Mouse (Mus musculus) midbrain, embryonic 14.5 days (tissue): ENCODE results near the gene Ssh1. TPM values are rescaled to one million over a fixed set of nuclear protein-coding genes. Genes with fewer than 3 reads are reported as not detected.

Experiments used
- ATAC-seq: fragments of 200-750 bp; cut with Nextera tagmentation; 2 replicates; pipeline ENCODE4 v1.8.0; 2017; ENCODE audit warnings: moderate number of reproducible peaks, moderate library complexity; ENCODE audit not compliant: low FRiP score, low TSS enrichment
- DNase-seq: peaks from one replicate; pipeline ENCODE4 v3.0.0-alpha.2; 2015
- H3K27ac ChIP-seq: fragments of 300-500 bp; sonication (generic); replicated peaks from 2 replicates; pipeline ENCODE4 v1.5.1; 2014; ENCODE audit warnings: mild to moderate bottlenecking, low read depth, low read length, moderate library complexity
- H3K27me3 ChIP-seq: fragments of 300-500 bp; sonication (generic); 2 replicates; pipeline ENCODE4 v1.6.1; 2014; ENCODE audit warnings: low read length, control low read depth, mixed read lengths; ENCODE audit not compliant: control insufficient read depth, insufficient read depth
- H3K36me3 ChIP-seq: fragments of 300-500 bp; sonication (generic); 2 replicates; pipeline ENCODE4 v1.6.1; 2014; ENCODE audit warnings: low read length, control low read depth; ENCODE audit not compliant: control insufficient read depth, insufficient read depth
- H3K4me1 ChIP-seq: fragments of 300-500 bp; sonication (generic); 2 replicates; pipeline ENCODE4 v1.6.1; 2014; ENCODE audit warnings: mild to moderate bottlenecking, antibody characterized with exemption, low read length, control low read depth; ENCODE audit not compliant: control insufficient read depth, insufficient read depth
- H3K4me2 ChIP-seq: fragments of 300-500 bp; sonication (generic); 2 replicates; pipeline ENCODE4 v1.6.1; 2014; ENCODE audit warnings: mild to moderate bottlenecking, low read length, moderate library complexity
- H3K4me3 ChIP-seq: fragments of 300-500 bp; sonication (generic); replicated peaks from 2 replicates; pipeline ENCODE4 v1.5.1; 2014; ENCODE audit warnings: low read depth, low read length
- H3K9ac ChIP-seq: fragments of 300-500 bp; sonication (generic); replicated peaks from 2 replicates; pipeline ENCODE4 v1.6.1; 2014; ENCODE audit warnings: mild to moderate bottlenecking, low read length, moderate library complexity
- H3K9me3 ChIP-seq: fragments of 300-500 bp; sonication (generic); 2 replicates; pipeline ENCODE4 v1.6.1; 2016; ENCODE audit warnings: low read length, control low read depth, mixed read lengths; ENCODE audit not compliant: control insufficient read depth
- WGBS: fragments of 180-500 bp; shearing (Covaris S2); extraction: QIAGEN DNeasy Blood & Tissue Kit; methylation state at CpG from one replicate; pipeline ENCODE4 v1.1.7; 2014; 5-methylcytosine and 5-hydroxymethylcytosine counted together
- polyA plus RNA-seq: library from polyadenylated mRNA; unstranded; fragments of >200 nt; fragmentation: Nextera tagmentation; extraction: Ambion mirVana; gene quantifications from 2 replicates; pipeline ENCODE4 v1.2.1, GENCODE M21; 2014

The Ssh1 gene
- polyA plus RNA-seq: 15.5 and 22.4 TPM in 2 replicates

DNA sequence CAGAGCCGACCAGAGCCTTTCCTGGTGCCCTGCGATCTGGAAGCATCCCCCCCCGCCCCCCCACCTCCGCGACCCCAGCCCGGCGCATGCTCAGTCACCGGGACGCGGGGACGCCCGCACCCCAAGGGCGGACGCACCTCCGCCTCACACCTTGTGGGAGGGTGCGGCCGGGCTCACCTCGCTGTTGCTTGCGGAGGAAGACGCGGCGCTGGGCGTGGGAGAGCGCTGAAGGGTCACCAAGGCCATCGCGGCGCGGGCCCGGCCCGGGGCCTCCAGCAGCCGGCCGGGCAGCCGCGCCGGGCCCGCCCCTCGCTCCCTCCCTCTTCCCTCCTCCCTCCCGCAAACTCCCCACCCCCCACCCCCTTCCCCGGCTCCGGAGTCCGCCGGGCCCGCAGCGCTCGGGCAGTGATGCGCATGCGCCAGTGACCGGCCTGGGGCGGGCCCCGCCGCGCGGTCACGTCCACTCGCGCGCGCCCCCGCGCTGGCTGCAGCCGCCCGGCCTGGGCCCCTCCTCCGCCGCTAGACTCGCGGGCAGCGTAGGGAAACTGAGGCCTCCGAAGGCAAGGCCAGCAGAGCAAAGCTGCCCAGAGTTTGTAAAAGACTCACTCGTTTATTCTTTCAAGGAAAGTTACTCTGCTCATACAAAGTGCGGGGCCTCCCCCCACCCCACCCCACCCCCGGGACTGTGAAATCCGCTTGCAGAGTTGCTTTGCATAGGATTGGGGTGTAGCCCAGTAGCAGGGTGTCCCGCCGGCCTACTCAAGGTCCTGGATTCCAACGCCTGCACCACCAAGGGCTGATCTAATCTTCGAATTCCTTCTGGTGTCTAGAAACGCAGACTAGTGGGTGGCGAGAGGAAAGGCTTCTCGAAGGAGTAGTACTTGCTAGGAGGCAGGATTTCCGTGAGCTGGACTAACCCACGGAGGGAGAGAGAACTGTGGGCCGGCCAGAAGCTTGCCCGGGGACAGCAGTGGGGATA, at the start of gene Ssh1:
Gene Ssh1 (minus strand): TSS at position 408 of the 979 bp plus-strand sequence.
- ATAC-seq (peak; percentile 88), DNase-seq (peak; percentile 96)
- H3K9me3 ChIP-seq: no peaks in the 10 kb centered on the region
- H3K9ac ChIP-seq: peak within 1 kb of the TSS; percentile 91
- H3K4me3 ChIP-seq: peak within 1 kb of the TSS; percentile 77
- H3K27me3 ChIP-seq: no peaks in the 10 kb centered on the region
- peaks cover 22% of the 10 kb centered on the region for H3K4me1 ChIP-seq
- peaks cover 3% of the 10 kb centered on the region; the same call in 1 of the 2 replicates for H3K36me3 ChIP-seq
- 1% methylated on average over 75 of the region's 83 CpGs for WGBS
- H3K27ac ChIP-seq: peak within 1 kb of the TSS; percentile 96
- H3K4me2 ChIP-seq: peak within 1 kb of the TSS; percentile 91

DNA sequence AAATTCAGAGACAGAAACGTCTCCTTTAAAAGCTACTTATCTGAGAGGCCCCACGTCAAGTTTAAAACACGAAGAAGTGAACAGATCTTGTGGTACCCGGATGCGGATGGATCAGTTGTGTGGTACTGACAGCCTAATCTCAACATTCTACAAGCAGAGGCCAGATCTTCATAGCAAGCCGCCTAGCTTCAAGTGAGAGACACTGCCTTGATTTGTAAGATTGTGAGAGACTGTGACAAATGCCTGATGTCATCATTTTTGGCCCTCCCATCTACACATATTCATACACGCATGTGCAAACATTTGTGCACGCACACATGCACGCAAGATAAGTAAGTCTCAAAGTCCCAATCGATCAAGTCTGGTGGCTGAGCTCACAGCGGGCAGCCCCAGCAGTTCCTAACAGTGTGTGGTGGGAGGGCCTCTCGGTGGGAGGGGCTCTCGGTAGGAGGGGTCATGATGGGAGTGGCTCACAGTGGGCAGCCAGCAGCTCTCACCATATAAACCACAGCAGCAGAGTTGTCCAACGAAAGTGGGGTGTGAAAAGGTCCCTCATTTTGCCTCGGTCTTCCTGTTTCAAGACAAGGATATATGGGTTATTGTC, 47.7 kb upstream of the Ssh1 start:
- ATAC-seq (no peak), DNase-seq (no peak)
- Histone ChIP-seq H3K9ac (no peak overlapping the region), H3K4me2 (no peak overlapping the region), H3K4me1 (no peaks in the 10 kb centered on the region), H3K27me3 (no peaks in the 10 kb centered on the region), H3K36me3 (peaks cover 72% of the 10 kb centered on the region), H3K27ac (no peak overlapping the region), H3K9me3 (no peaks in the 10 kb centered on the region), H3K4me3 (no peak overlapping the region)
- WGBS: 22% methylated on average over 15 of the region's 15 CpGs

DNA sequence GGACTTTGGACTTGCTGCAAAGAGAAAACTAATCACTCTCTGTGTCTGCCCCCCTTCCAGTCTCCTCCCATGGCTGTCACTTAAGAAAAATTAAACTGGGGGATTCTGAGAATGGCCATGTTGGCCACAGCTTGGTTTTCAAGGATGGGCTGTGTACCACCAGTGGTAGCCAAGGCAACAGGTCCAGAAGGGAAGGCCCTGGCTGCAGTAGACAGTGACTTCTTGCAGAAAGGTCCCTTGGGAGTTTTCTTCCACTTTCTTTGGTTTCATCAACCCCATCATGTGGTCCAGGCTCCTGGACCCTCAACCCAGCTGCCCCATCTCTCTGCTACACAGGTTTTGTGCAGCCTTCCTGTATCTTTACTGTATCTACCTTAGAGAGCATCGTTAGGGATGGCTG, 47.2 kb upstream of the Ssh1 start:
- WGBS: 59% methylated on average over 1 of the region's 1 CpGs

DNA sequence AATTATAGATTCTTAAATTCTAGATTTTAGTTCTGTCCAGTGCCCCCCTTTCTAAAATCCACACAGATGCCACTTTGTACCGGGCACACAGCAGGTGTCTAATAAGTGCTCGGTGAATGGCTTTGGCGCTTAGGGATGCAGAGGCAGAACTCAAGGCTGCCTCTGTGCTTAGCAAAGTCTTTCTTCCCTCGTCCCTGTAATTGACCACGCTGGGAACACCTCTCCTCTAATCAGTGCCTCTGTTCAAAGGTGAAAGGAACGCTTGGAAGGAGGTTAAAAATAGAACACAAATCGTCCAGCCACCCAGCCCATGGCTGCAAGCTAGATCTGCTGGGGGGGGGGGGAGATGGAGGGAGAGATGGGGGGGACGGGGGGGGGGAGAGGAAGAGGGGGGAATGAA, 46.8 kb upstream of the Ssh1 start:
- Histone ChIP-seq H3K27ac (no peak overlapping the region), H3K4me3 (no peak overlapping the region), H3K9me3 (no peaks in the 10 kb centered on the region), H3K36me3 (peaks cover 69% of the 10 kb centered on the region), H3K27me3 (no peaks in the 10 kb centered on the region), H3K9ac (no peak overlapping the region), H3K4me1 (no peaks in the 10 kb centered on the region), H3K4me2 (no peak overlapping the region)
- no peak for ATAC-seq
- DNase-seq: no peak
- 26% methylated on average over 8 of the region's 8 CpGs for WGBS

More for the DNA sequence above, 47.2 kb upstream of the Ssh1 start:
- ATAC-seq: no peak
- DNase-seq: no peak
- H3K4me1 ChIP-seq: no peaks in the 10 kb centered on the region
- peaks cover 69% of the 10 kb centered on the region for H3K36me3 ChIP-seq
- H3K27me3 ChIP-seq: no peaks in the 10 kb centered on the region
- H3K9ac ChIP-seq: no peak overlapping the region
- H3K27ac ChIP-seq: no peak overlapping the region
- no peaks in the 10 kb centered on the region for H3K9me3 ChIP-seq
- no peak overlapping the region for H3K4me3 ChIP-seq
- no peak overlapping the region for H3K4me2 ChIP-seq

DNA sequence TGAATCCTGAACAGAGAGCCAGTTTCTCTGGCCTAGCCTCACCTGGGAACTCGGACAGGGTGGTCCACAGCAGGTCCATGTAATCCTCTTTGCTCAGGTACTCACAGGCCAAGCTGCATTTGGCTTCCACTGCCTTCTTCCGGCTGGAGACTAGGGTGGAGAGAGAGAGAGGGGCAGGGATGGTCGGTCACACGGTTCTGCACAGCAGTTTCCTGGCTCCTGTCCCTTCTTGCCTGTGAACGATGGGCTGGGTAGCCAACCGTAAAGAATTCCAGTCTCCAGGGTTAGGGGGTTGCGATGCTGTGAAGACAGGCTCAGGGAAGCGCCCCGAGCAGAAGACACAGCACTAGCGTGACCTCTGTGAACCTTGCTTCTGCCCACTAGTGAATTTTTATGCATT, 41.4 kb upstream of the Ssh1 start:
- 16% methylated on average over 10 of the region's 10 CpGs for WGBS

DNA sequence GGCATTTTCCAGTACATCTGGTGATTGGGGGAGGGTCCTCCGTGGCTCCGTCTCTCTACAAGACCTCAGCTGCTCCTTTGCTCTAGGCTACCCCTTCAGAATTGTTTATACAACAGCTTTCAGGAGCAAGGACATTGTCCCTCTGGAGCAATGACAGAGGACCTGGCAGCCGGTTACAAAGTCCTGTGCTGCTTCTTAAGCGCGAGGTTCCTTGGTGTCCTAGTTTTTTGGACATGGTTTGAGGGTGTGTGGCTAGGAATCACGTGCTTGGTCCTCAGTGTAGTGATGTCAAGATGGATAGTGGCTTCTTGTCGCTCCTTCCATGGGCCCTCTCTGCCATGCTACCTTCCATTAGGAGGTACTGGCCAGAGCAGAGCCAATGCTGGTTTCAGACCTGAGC, 40.7 kb upstream of the Ssh1 start:
- Histone ChIP-seq H3K27ac (no peak overlapping the region), H3K36me3 (peaks cover 59% of the 10 kb centered on the region), H3K9ac (no peak overlapping the region), H3K27me3 (no peaks in the 10 kb centered on the region), H3K9me3 (no peaks in the 10 kb centered on the region), H3K4me2 (no peak overlapping the region), H3K4me1 (no peaks in the 10 kb centered on the region), H3K4me3 (no peak overlapping the region)
- DNase-seq: no peak
- WGBS: 90% methylated on average over 7 of the region's 7 CpGs
- ATAC-seq: no peak

More for the DNA sequence above, 41.4 kb upstream of the Ssh1 start:
- DNase-seq (no peak), ATAC-seq (no peak)
- H3K4me2 ChIP-seq: no peak overlapping the region
- no peaks in the 10 kb centered on the region for H3K4me1 ChIP-seq
- no peak overlapping the region for H3K27ac ChIP-seq
- no peaks in the 10 kb centered on the region for H3K9me3 ChIP-seq
- no peaks in the 10 kb centered on the region for H3K27me3 ChIP-seq
- no peak overlapping the region for H3K9ac ChIP-seq
- no peak overlapping the region for H3K4me3 ChIP-seq
- peaks cover 52% of the 10 kb centered on the region for H3K36me3 ChIP-seq

DNA sequence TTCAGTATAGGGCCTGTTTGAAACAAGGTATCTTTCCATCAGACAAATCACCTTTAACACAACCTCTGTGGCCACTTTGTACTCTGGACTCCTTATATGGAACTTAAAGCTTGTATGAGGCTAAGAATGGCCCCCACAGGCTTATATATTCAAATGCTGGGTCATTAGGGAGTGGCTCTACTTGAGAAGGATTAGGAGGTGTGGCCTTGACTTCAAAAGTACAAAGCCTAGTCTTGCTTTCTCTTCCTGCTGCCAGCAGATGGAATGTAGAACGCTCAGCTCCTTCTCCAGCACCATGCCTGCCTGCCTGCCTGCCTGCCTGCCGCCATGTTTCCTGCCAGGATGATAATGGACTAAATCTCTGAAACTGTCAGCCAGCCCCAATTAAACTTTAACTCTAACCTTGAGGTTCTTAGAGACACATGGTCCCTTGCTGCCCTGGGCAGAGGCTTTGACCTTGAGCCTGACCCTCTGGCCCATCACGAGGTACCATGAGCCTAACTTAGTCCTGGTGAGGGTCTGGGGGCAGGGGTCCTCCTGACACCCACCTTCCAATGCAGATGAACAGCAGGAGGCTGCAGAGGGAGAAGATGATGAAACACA, 38.6 kb upstream of the Ssh1 start:
- H3K9me3 ChIP-seq: no peaks in the 10 kb centered on the region
- no peak overlapping the region for H3K4me3 ChIP-seq
- no peak overlapping the region for H3K4me2 ChIP-seq
- no peak overlapping the region for H3K27ac ChIP-seq
- H3K27me3 ChIP-seq: no peaks in the 10 kb centered on the region
- no peak overlapping the region for H3K9ac ChIP-seq
- 80% methylated on average over 3 of the region's 3 CpGs for WGBS
- DNase-seq (no peak), ATAC-seq (no peak)
- peaks cover 57% of the 10 kb centered on the region for H3K36me3 ChIP-seq
- no peaks in the 10 kb centered on the region for H3K4me1 ChIP-seq

DNA sequence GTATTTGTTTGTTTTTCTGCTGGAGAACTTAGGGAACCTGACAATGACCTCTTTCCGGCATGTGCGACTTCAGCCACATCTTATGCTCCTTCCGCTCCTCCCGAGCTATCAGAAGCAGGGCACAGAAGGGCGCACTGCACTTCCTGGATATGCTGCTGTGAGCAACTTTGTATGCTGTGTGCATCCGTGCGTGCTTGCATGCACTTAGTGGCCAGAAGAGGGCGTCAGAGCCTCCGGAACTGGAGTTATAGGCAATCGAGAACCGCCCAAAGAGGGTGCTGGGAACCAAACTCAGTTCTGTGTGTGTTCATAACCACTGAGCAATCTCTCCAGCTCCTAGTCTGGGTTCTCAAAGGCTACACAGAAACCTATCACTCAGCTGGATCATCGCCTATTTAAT, 37.0 kb upstream of the Ssh1 start:
- Histone ChIP-seq H3K9me3 (no peaks in the 10 kb centered on the region), H3K4me2 (no peak overlapping the region), H3K36me3 (peaks cover 49% of the 10 kb centered on the region), H3K9ac (no peak overlapping the region), H3K27ac (no peak overlapping the region), H3K27me3 (no peaks in the 10 kb centered on the region), H3K4me3 (no peak overlapping the region), H3K4me1 (no peaks in the 10 kb centered on the region)
- 89% methylated on average over 12 of the region's 12 CpGs for WGBS
- DNase-seq: no peak
- ATAC-seq: no peak
